Mouse (Mus musculus) stomach, embryonic 15.5 days (tissue): ENCODE results near the gene Pik3r5. TPM values are rescaled to one million over a fixed set of nuclear protein-coding genes. Genes with fewer than 3 reads are reported as not detected.

Experiments
- ATAC-seq: fragments of 200-750 bp; cut with Nextera tagmentation; 2 replicates; pipeline ENCODE4 v1.8.0; 2017; ENCODE audit warnings: low read depth, moderate number of reproducible peaks, moderate TSS enrichment; ENCODE audit not compliant: insufficient read depth, low FRiP score
- H3K27ac ChIP-seq: fragments of 300-500 bp; sonication (generic); 2 replicates; pipeline ENCODE4 v1.5.1; 2015; ENCODE audit warnings: mild to moderate bottlenecking, inconsistent platforms
- H3K27me3 ChIP-seq: fragments of 300-500 bp; sonication (generic); replicated peaks from 2 replicates; pipeline ENCODE4 v1.6.1; 2015; ENCODE audit warnings: inconsistent platforms
- H3K36me3 ChIP-seq: fragments of 300-500 bp; sonication (generic); 2 replicates; pipeline ENCODE4 v1.6.1; 2015; ENCODE audit warnings: inconsistent platforms
- H3K4me1 ChIP-seq: fragments of 300-500 bp; sonication (generic); 2 replicates; pipeline ENCODE4 v1.6.1; 2015; ENCODE audit warnings: inconsistent platforms
- H3K4me2 ChIP-seq: fragments of 300-500 bp; sonication (generic); 2 replicates; pipeline ENCODE4 v1.6.1; 2015; ENCODE audit warnings: mild to moderate bottlenecking, inconsistent platforms
- H3K4me3 ChIP-seq: fragments of 300-500 bp; sonication (generic); replicated peaks from 2 replicates; pipeline ENCODE4 v1.5.1; 2015; ENCODE audit warnings: inconsistent platforms
- H3K9ac ChIP-seq: fragments of 300-500 bp; sonication (generic); 2 replicates; pipeline ENCODE4 v1.6.1; 2015; ENCODE audit warnings: inconsistent platforms
- H3K9me3 ChIP-seq: fragments of 300-500 bp; sonication (generic); 2 replicates; pipeline ENCODE4 v1.6.1; 2016; ENCODE audit warnings: inconsistent platforms
- WGBS: fragments of 180-500 bp; shearing (Covaris S2); methylation state at CpG from one replicate; pipeline ENCODE4 v1.1.7; 2015; 5-methylcytosine and 5-hydroxymethylcytosine counted together
- polyA plus RNA-seq: library from polyadenylated mRNA; unstranded; fragments of >200 nt; fragmentation: Nextera tagmentation; extraction: Ambion mirVana; gene quantifications from 2 replicates; pipeline ENCODE4 v1.2.1, GENCODE M21; 2015

Pik3r5 gene
- polyA plus RNA-seq, 1 experiment from 2014 or later: 0.54 TPM

GRCm38 (mm10) chr11:68453301-68453700, 21.4 kb downstream of the Pik3r5 start:
- no peaks in the 10 kb centered on the region for H3K9me3 ChIP-seq
- no peak overlapping the region for H3K9ac ChIP-seq
- H3K4me1 ChIP-seq: no peaks in the 10 kb centered on the region
- H3K27me3 ChIP-seq: no peaks in the 10 kb centered on the region
- H3K36me3 ChIP-seq: no peaks in the 10 kb centered on the region
- no peak overlapping the region for H3K4me3 ChIP-seq
- WGBS: 57% methylated on average over 6 of the region's 6 CpGs
- H3K27ac ChIP-seq: no peak overlapping the region
- no peak for ATAC-seq
- no peak overlapping the region for H3K4me2 ChIP-seq

GRCm38 (mm10) chr11:68458086-68458485, 26.2 kb downstream of the Pik3r5 start:
- Histone ChIP-seq H3K9ac (no peak overlapping the region), H3K36me3 (no peaks in the 10 kb centered on the region), H3K27me3 (no peaks in the 10 kb centered on the region), H3K4me2 (no peak overlapping the region), H3K4me3 (no peak overlapping the region), H3K9me3 (no peaks in the 10 kb centered on the region), H3K4me1 (no peaks in the 10 kb centered on the region), H3K27ac (no peak overlapping the region)
- no peak for ATAC-seq
- 82% methylated on average over 8 of the region's 8 CpGs for WGBS

GRCm38 (mm10) chr11:68459021-68459420, 27.1 kb downstream of the Pik3r5 start:
- Histone ChIP-seq H3K27me3 (no peaks in the 10 kb centered on the region), H3K4me1 (no peaks in the 10 kb centered on the region), H3K36me3 (no peaks in the 10 kb centered on the region), H3K4me2 (no peak overlapping the region), H3K9ac (no peak overlapping the region), H3K9me3 (no peaks in the 10 kb centered on the region), H3K4me3 (no peak overlapping the region), H3K27ac (no peak overlapping the region)
- WGBS: 73% methylated on average over 5 of the region's 5 CpGs
- no peak for ATAC-seq

- Histone ChIP-seq H3K27ac (no peak overlapping the region), H3K36me3 (no peaks in the 10 kb centered on the region), H3K9ac (no peak overlapping the region), H3K4me2 (no peak overlapping the region), H3K4me1 (no peaks in the 10 kb centered on the region), H3K4me3 (no peak overlapping the region), H3K9me3 (no peaks in the 10 kb centered on the region), H3K27me3 (no peaks in the 10 kb centered on the region)
- ATAC-seq: no peak
- WGBS: 85% methylated on average over 5 of the region's 5 CpGs
Observed at GRCm38 (mm10) chr11:68459486-68459885, 27.6 kb downstream of the Pik3r5 start.

GRCm38 (mm10) chr11:68462716-68463115, 30.8 kb downstream of the Pik3r5 start:
- WGBS: 78% methylated on average over 3 of the region's 3 CpGs
- Histone ChIP-seq H3K27ac (no peak overlapping the region), H3K9me3 (no peaks in the 10 kb centered on the region), H3K27me3 (no peaks in the 10 kb centered on the region), H3K36me3 (no peaks in the 10 kb centered on the region), H3K4me2 (no peak overlapping the region), H3K4me3 (no peak overlapping the region), H3K9ac (no peak overlapping the region), H3K4me1 (no peaks in the 10 kb centered on the region)
- no peak for ATAC-seq

- ATAC-seq: no peak
- WGBS: 77% methylated on average over 5 of the region's 5 CpGs
Observed at GRCm38 (mm10) chr11:68464260-68464659, 32.3 kb downstream of the Pik3r5 start.

GRCm38 (mm10) chr11:68465090-68465489, 33.2 kb downstream of the Pik3r5 start:
- 61% methylated on average over 2 of the region's 2 CpGs for WGBS
- H3K4me1 ChIP-seq: no peaks in the 10 kb centered on the region
- no peak overlapping the region for H3K4me3 ChIP-seq
- no peak overlapping the region for H3K27ac ChIP-seq
- H3K27me3 ChIP-seq: no peaks in the 10 kb centered on the region
- no peak for ATAC-seq
- no peak overlapping the region for H3K4me2 ChIP-seq
- H3K36me3 ChIP-seq: no peaks in the 10 kb centered on the region
- no peaks in the 10 kb centered on the region for H3K9me3 ChIP-seq
- H3K9ac ChIP-seq: no peak overlapping the region

More at GRCm38 (mm10) chr11:68464260-68464659, 32.3 kb downstream of the Pik3r5 start:
- H3K9ac ChIP-seq: no peak overlapping the region
- H3K36me3 ChIP-seq: no peaks in the 10 kb centered on the region
- no peaks in the 10 kb centered on the region for H3K27me3 ChIP-seq
- H3K4me2 ChIP-seq: no peak overlapping the region
- H3K27ac ChIP-seq: no peak overlapping the region
- H3K4me3 ChIP-seq: no peak overlapping the region
- no peaks in the 10 kb centered on the region for H3K9me3 ChIP-seq
- H3K4me1 ChIP-seq: no peaks in the 10 kb centered on the region

GRCm38 (mm10) chr11:68467441-68467840, 35.5 kb downstream of the Pik3r5 start:
- WGBS: 79% methylated on average over 7 of the region's 7 CpGs
- H3K27ac ChIP-seq: no peak overlapping the region
- no peaks in the 10 kb centered on the region for H3K36me3 ChIP-seq
- no peak overlapping the region for H3K9ac ChIP-seq
- no peak overlapping the region for H3K4me3 ChIP-seq
- no peak overlapping the region for H3K4me2 ChIP-seq
- no peak for ATAC-seq
- H3K9me3 ChIP-seq: no peaks in the 10 kb centered on the region
- H3K4me1 ChIP-seq: no peaks in the 10 kb centered on the region
- H3K27me3 ChIP-seq: no peaks in the 10 kb centered on the region

GRCm38 (mm10) chr11:68467962-68468612, 36.2 kb downstream of the Pik3r5 start:
- Histone ChIP-seq H3K27ac (no peak overlapping the region), H3K4me3 (no peak overlapping the region), H3K36me3 (no peaks in the 10 kb centered on the region), H3K9me3 (no peaks in the 10 kb centered on the region), H3K9ac (no peak overlapping the region), H3K4me2 (no peak overlapping the region), H3K27me3 (no peaks in the 10 kb centered on the region), H3K4me1 (no peaks in the 10 kb centered on the region)
- no peak for ATAC-seq
- 76% methylated on average over 9 of the region's 9 CpGs for WGBS

GRCm38 (mm10) chr11:68468886-68469285, 37.0 kb downstream of the Pik3r5 start:
- Histone ChIP-seq H3K4me2 (no peak overlapping the region), H3K4me3 (no peak overlapping the region), H3K9ac (no peak overlapping the region), H3K36me3 (no peaks in the 10 kb centered on the region), H3K9me3 (no peaks in the 10 kb centered on the region), H3K27ac (no peak overlapping the region), H3K27me3 (no peaks in the 10 kb centered on the region), H3K4me1 (no peaks in the 10 kb centered on the region)
- no peak for ATAC-seq
- WGBS: 75% methylated on average over 4 of the region's 4 CpGs

GRCm38 (mm10) chr11:68472162-68472849, 40.4 kb downstream of the Pik3r5 start:
- no peak for ATAC-seq
- H3K36me3 ChIP-seq: no peaks in the 10 kb centered on the region
- H3K4me1 ChIP-seq: no peaks in the 10 kb centered on the region
- H3K4me2 ChIP-seq: no peak overlapping the region
- no peak overlapping the region for H3K27ac ChIP-seq
- no peaks in the 10 kb centered on the region for H3K27me3 ChIP-seq
- H3K4me3 ChIP-seq: no peak overlapping the region
- WGBS: 77% methylated on average over 5 of the region's 5 CpGs
- H3K9me3 ChIP-seq: no peaks in the 10 kb centered on the region
- no peak overlapping the region for H3K9ac ChIP-seq

GRCm38 (mm10) chr11:68474600-68474999, 42.7 kb downstream of the Pik3r5 start:
- 68% methylated on average over 6 of the region's 6 CpGs for WGBS
- Histone ChIP-seq H3K4me1 (no peaks in the 10 kb centered on the region), H3K4me2 (no peak overlapping the region), H3K27me3 (no peaks in the 10 kb centered on the region), H3K36me3 (no peaks in the 10 kb centered on the region), H3K9me3 (no peaks in the 10 kb centered on the region), H3K4me3 (no peak overlapping the region), H3K27ac (no peak overlapping the region), H3K9ac (no peak overlapping the region)
- ATAC-seq: no peak
